Mouse (Mus musculus): Measurements from ENCODE around the gene Bmf. TPM values are rescaled to one million over a fixed set of nuclear protein-coding genes. Genes with fewer than 3 reads are reported as not detected.

Gene Bmf
- polyA plus RNA-seq, 1 experiment from 2014 or later = 0.30 TPM

DNA sequence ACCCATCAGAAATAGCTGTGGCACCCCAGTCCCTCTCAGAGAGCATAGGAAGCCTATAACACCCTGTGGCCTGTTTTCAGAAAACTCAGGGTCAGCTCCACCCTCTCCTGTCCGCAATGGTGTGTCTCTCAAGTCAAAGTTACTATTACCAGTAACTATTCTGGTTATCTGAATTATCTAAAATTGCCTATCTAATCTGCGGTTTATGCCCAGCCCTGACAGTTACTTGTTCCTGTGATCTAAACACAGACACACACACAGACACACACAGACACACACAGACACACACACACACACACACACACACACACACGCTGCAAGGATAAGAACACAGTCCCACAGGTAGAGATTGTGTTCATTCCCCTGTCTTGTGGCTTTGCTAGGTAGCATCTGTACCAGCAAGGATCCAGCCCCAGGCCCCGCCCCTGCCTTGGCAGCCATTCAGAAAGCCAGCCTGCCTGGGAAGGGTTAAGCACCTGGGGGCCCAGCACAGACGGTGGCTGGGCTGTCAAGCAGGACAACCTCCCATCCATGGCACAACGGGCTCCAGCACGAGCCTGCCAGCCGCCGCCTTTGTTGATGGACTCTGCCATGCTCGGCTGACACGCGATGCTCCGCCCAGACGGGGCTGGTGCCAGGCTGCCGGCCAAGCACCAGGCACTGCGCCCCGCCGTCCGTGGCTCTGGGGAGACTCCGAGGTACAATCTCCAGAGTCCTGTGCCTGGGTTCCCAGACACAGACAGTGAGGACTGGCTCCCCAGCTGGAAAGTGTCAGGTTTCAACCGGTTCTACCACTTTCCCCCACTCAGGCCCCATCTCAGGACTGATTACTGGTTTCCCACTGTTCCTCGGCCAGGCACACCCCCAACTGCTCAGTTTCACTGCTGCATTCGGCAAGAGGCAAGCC, 5.3 kb downstream of the Bmf start:
- peaks cover 75% of the 10 kb centered on the region for H3K4me1 ChIP-seq (replicated peaks)
- peak overlapping the region; percentile 58 for H3K4me2 ChIP-seq
- peak overlapping the region; percentile 28 for H3K4me3 ChIP-seq (replicated peaks)
- H3K27me3 ChIP-seq = peaks cover 31% of the 10 kb centered on the region
- ATAC-seq (ENCODE audit: insufficient read depth) = 0 out of 2 replicates have a peak, but pooled peaks have one; percentile 4
- H3K9ac ChIP-seq = no peak overlapping the region
- 29% methylated on average over 23 of the region's 23 CpGs for WGBS (ENCODE audit: insufficient replicate concordance)
- no peaks in the 10 kb centered on the region for H3K9me3 ChIP-seq (replicated peaks)
- 0 out of 2 replicates have a peak overlapping the region, but pooled peaks have one; percentile 24 for H3K27ac ChIP-seq (replicated peaks)
- H3K36me3 ChIP-seq (replicated peaks) = no peaks in the 10 kb centered on the region

DNA sequence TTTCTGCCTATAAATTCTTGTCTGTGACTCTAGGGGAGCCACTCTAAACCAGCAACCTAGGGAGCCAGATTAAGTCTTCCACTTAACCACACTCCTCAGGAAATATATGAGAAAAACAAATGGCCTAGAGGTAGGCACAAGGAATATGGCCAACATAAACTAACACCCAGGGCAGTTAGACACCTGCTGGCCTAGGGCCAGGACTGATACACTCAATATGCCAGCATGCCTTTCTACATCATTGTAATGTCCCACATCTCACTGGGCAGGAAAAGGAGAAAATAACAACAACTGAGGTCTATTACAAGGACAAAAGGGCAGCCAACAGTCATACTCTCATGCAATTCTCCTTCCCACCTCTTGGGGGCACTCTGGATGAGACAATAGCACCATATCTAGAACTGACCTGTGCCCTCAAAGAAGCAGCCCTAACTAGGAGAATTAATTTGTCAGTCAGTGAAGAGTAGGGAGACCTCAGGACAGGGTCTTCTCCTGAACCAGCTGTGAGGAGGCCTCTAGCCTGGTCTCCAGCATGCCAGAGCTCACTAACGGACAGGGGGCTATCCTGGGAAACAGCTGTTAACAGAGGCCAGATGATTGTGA, 6.4 kb downstream of the Bmf start:
- Histone ChIP-seq H3K4me3 (replicated peaks) (no peak overlapping the region), H3K27ac (replicated peaks) (no peak overlapping the region), H3K4me1 (replicated peaks) (peaks cover 64% of the 10 kb centered on the region), H3K36me3 (replicated peaks) (no peaks in the 10 kb centered on the region), H3K27me3 (peaks cover 20% of the 10 kb centered on the region), H3K9ac (no peak overlapping the region), H3K4me2 (no peak overlapping the region), H3K9me3 (replicated peaks) (no peaks in the 10 kb centered on the region)
- no peak for ATAC-seq (ENCODE audit: insufficient read depth)
- WGBS (ENCODE audit: insufficient replicate concordance) = 83% methylated on average over 1 of the region's 1 CpGs

DNA sequence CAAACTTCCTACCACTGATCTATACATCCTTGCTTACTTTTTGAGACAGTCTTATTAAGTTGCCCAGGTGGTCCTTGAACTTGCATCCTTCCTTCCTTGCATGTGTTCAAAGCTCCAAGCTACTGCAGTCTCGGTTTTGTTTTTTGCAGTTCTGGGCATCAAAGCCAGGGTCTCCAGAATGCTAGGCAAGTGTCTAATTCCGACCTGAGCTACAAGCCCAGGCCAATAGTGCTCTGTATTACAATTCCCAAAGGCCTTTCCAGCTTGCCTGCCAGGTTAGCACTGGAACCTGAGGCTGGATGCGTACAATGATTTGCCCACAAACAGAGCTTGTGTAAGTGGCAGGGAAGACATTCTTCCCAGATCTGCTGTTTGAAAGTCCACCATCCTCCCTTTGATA, 7.8 kb downstream of the Bmf start:
- peaks cover 53% of the 10 kb centered on the region for H3K4me1 ChIP-seq (replicated peaks)
- no peak overlapping the region for H3K9ac ChIP-seq
- no peak overlapping the region for H3K27ac ChIP-seq (replicated peaks)
- peaks cover 9% of the 10 kb centered on the region for H3K27me3 ChIP-seq
- H3K9me3 ChIP-seq (replicated peaks) = no peaks in the 10 kb centered on the region
- 65% methylated on average over 3 of the region's 3 CpGs for WGBS (ENCODE audit: insufficient replicate concordance)
- no peak overlapping the region for H3K4me2 ChIP-seq
- ATAC-seq (ENCODE audit: insufficient read depth) = no peak
- H3K36me3 ChIP-seq (replicated peaks) = no peaks in the 10 kb centered on the region
- H3K4me3 ChIP-seq (replicated peaks) = no peak overlapping the region

DNA sequence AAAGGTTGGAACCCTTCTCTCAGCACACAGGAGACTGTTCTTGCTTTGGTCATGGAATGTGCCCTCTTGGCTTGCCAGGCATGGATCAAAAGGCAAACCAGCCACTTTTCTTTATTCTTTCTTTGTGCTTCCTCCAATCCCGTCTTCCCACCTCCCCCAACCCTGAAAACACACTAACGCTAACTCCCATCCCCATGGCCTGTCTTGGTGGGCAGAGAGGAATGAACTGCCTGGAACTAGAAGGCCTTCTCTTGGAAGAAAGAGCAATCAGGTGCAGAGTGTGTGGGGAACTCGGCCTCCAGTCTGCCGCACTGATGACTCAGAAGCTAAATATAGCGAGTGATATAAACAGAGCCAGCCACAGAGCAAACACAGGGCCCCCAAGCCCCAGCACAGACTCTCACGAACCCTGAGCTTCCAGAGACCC, 8.8 kb downstream of the Bmf start:
- 15% methylated on average over 6 of the region's 6 CpGs for WGBS (ENCODE audit: insufficient replicate concordance)
- Histone ChIP-seq H3K9ac (no peak overlapping the region), H3K36me3 (replicated peaks) (no peaks in the 10 kb centered on the region), H3K27ac (replicated peaks) (peak overlapping the region; percentile 70), H3K9me3 (replicated peaks) (no peaks in the 10 kb centered on the region), H3K4me1 (replicated peaks) (peaks cover 44% of the 10 kb centered on the region), H3K27me3 (no peaks in the 10 kb centered on the region), H3K4me3 (replicated peaks) (no peak overlapping the region), H3K4me2 (no peak overlapping the region)
- peak; percentile 53 for ATAC-seq (ENCODE audit: insufficient read depth)

DNA sequence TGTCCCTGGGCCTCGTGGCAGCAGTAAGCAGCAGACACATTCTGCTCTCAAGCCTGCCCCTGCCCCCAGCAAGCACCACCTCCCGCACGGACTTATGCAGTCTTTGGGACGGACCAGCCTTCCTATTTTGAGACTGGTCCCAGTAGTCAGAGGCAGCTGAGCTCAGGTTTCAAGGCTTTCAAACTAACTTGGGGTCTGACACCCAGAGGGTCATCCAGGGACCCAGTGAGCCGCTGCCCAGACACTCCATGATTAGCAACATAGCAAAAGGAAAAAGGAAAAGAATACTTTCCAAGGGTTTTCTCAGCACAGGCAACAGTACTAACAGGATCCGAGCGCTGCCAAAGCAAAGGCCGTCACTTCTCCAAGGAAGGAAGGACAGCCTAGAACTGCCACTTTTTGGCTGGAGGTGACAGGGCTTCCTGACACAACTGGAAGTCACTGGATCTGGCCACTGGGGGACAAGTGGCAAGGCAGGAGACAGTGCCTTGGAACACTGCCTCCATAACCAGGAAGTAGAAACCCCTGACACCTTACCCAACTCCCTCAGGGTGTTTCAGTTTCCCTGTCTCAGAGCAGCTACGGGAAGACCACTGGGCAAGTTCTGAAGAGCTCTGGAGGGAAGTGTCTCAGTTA, 9.5 kb downstream of the Bmf start:
- Histone ChIP-seq H3K36me3 (replicated peaks) (no peaks in the 10 kb centered on the region), H3K27me3 (no peaks in the 10 kb centered on the region), H3K27ac (replicated peaks) (peak overlapping the region; percentile 70), H3K9ac (no peak overlapping the region), H3K4me3 (replicated peaks) (no peak overlapping the region), H3K9me3 (replicated peaks) (no peaks in the 10 kb centered on the region), H3K4me2 (no peak overlapping the region), H3K4me1 (replicated peaks) (peaks cover 37% of the 10 kb centered on the region)
- WGBS (ENCODE audit: insufficient replicate concordance) = 50% methylated on average over 9 of the region's 9 CpGs
- 0 out of 2 replicates have a peak, but pooled peaks have one; percentile 16 for ATAC-seq (ENCODE audit: insufficient read depth)

DNA sequence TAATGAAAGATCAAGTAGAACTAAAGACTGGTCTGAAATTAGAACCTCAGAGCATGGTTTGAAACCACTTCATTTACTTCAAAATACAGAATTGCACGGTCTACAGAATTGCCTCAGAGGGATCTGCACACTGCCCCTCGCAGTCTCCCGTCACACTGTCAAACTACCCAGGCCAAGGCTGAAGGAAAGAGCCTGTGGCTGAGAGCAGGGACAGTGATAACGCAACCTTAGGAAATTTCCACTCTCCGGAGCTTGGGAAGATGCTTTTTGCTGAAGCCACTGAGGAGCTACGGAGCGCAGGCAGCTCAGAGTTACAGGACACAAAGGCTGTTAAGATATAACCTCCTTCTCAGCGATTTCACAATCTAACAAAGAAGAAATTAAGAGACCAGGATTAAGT, 10.4 kb downstream of the Bmf start:
- no peak for ATAC-seq (ENCODE audit: insufficient read depth)
- WGBS (ENCODE audit: insufficient replicate concordance) = 71% methylated on average over 8 of the region's 8 CpGs
- no peak overlapping the region for H3K4me2 ChIP-seq
- H3K27ac ChIP-seq (replicated peaks) = no peak overlapping the region
- no peaks in the 10 kb centered on the region for H3K36me3 ChIP-seq (replicated peaks)
- H3K27me3 ChIP-seq = no peaks in the 10 kb centered on the region
- H3K9ac ChIP-seq = no peak overlapping the region
- H3K9me3 ChIP-seq (replicated peaks) = no peaks in the 10 kb centered on the region
- no peak overlapping the region for H3K4me3 ChIP-seq (replicated peaks)
- H3K4me1 ChIP-seq (replicated peaks) = peaks cover 31% of the 10 kb centered on the region

DNA sequence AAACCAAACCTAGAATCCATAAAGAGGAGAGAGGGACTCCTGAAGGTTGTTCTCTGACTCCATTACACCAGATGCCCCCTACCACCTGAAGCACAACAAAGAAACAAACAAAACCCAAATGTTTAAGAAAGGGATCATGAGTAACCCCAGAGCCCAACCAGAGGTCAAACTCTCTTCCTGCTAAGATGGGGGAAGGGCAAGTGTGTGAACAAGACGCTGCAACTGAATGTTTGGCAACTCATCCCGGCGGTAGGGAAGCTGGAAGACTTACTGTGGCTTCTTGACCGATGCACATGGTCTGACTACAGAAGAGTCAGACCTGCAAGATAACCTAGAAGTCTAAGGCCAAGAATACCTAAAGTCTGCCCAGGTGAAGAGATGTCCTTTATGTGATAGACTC, 12.3 kb downstream of the Bmf start:
- H3K4me2 ChIP-seq = no peak overlapping the region
- H3K27me3 ChIP-seq = no peaks in the 10 kb centered on the region
- H3K27ac ChIP-seq (replicated peaks) = no peak overlapping the region
- no peak for ATAC-seq (ENCODE audit: insufficient read depth)
- H3K36me3 ChIP-seq (replicated peaks) = no peaks in the 10 kb centered on the region
- H3K4me3 ChIP-seq (replicated peaks) = no peak overlapping the region
- no peaks in the 10 kb centered on the region for H3K9me3 ChIP-seq (replicated peaks)
- H3K4me1 ChIP-seq (replicated peaks) = peaks cover 28% of the 10 kb centered on the region
- 29% methylated on average over 4 of the region's 4 CpGs for WGBS (ENCODE audit: insufficient replicate concordance)
- no peak overlapping the region for H3K9ac ChIP-seq

DNA sequence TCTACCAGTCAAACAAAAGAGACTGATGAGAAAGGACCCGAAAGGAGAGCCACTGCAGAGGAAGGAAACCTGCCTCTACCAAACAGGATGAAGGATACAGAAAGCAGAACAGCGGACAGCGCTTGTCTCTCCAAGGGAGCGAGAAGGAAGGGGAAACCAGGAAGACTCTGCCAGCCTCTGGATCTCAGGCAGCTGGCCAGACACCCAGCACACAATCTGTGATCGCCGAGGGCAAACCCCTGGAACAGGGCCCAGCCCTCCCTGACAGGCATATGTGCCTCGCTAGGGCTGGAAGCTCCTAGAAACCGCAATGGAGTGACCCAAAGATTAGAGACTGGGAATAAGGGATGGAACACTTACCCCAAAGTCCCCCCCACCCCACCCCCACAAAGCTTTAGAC, 12.9 kb downstream of the Bmf start:
- H3K4me2 ChIP-seq = no peak overlapping the region
- H3K9ac ChIP-seq = no peak overlapping the region
- no peak overlapping the region for H3K4me3 ChIP-seq (replicated peaks)
- no peaks in the 10 kb centered on the region for H3K9me3 ChIP-seq (replicated peaks)
- H3K27me3 ChIP-seq = no peaks in the 10 kb centered on the region
- ATAC-seq (ENCODE audit: insufficient read depth) = no peak
- 52% methylated on average over 8 of the region's 8 CpGs for WGBS (ENCODE audit: insufficient replicate concordance)
- H3K4me1 ChIP-seq (replicated peaks) = peaks cover 28% of the 10 kb centered on the region
- no peak overlapping the region for H3K27ac ChIP-seq (replicated peaks)
- no peaks in the 10 kb centered on the region for H3K36me3 ChIP-seq (replicated peaks)

DNA sequence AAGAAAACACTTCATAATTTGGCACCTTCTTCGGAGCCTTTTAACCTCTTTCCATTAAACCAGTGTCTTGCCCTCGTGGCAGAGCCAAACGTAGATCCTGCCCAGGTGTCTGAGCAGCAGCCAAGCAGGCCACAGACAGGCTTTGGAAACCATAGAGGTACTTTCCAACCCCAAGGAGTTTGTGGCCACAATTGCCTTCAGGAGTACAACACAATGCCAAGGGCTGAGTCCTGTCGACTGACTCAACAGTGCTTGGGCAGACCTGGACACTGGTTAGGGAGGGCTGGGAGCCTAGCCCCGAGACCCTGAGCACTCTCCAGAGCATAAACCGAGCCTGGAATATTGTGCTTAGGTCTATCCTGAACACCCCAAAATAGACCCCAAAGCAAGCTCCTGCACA, 13.4 kb downstream of the Bmf start:
- no peaks in the 10 kb centered on the region for H3K9me3 ChIP-seq (replicated peaks)
- H3K27me3 ChIP-seq = no peaks in the 10 kb centered on the region
- no peaks in the 10 kb centered on the region for H3K36me3 ChIP-seq (replicated peaks)
- no peak overlapping the region for H3K4me3 ChIP-seq (replicated peaks)
- 45% methylated on average over 6 of the region's 6 CpGs for WGBS (ENCODE audit: insufficient replicate concordance)
- H3K27ac ChIP-seq (replicated peaks) = no peak overlapping the region
- H3K4me2 ChIP-seq = no peak overlapping the region
- peaks cover 27% of the 10 kb centered on the region for H3K4me1 ChIP-seq (replicated peaks)
- no peak overlapping the region for H3K9ac ChIP-seq
- ATAC-seq (ENCODE audit: insufficient read depth) = no peak

DNA sequence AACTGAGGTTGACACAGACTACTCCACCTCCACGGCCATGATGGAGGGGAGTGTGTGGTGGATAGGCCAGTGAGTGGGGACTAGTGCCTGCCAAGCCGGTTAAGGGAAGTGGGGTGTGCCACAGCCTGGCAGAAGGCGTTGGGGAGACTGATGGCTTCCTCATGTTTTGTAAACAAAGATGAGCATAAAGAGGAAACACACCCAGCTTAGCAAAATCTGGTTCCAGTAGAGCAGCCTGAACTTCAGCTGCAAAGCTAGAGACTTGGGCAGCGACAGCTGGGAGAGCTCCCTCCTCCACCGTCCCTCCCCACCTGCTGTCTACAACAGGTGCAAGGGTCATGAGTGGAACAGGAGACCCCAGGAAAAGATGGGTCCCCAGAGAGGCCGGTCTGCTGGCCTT, 15.5 kb downstream of the Bmf start:
- Histone ChIP-seq H3K4me1 (replicated peaks) (peaks cover 18% of the 10 kb centered on the region), H3K27me3 (no peaks in the 10 kb centered on the region)
- 48% methylated on average over 6 of the region's 6 CpGs for WGBS (ENCODE audit: insufficient replicate concordance)

More for the DNA sequence above, 15.5 kb downstream of the Bmf start:
- Histone ChIP-seq H3K9me3 (replicated peaks) (no peaks in the 10 kb centered on the region), H3K36me3 (replicated peaks) (no peaks in the 10 kb centered on the region), H3K4me3 (replicated peaks) (no peak overlapping the region), H3K4me2 (no peak overlapping the region), H3K9ac (no peak overlapping the region), H3K27ac (replicated peaks) (0 out of 2 replicates have a peak overlapping the region, but pooled peaks have one; percentile 19)
- ATAC-seq (ENCODE audit: insufficient read depth) = no peak
